Mouse (Mus musculus): ENCODE data around the gene Chd5. TPM values are rescaled to one million over a fixed set of nuclear protein-coding genes. Genes with fewer than 3 reads are reported as not detected.

Gene Chd5
- polyA plus RNA-seq, 1 experiment from 2014 or later, result not detected

- ATAC-seq (ENCODE audit: low read depth), result no peak
- no peaks in the 10 kb centered on the region for H3K9me3 ChIP-seq (replicated peaks; ENCODE audit: control insufficient read depth, low read length)
- H3K4me2 ChIP-seq (ENCODE audit: low read depth, low read length), result no peak overlapping the region
- no peak overlapping the region for H3K4me3 ChIP-seq (ENCODE audit: low read depth, low read length)
- no peaks in the 10 kb centered on the region for H3K4me1 ChIP-seq (ENCODE audit: control insufficient read depth, low read depth, low read length)
- H3K27me3 ChIP-seq (ENCODE audit: control insufficient read depth, insufficient read depth, low read depth, low read length), result no peaks in the 10 kb centered on the region
- WGBS (ENCODE audit: insufficient replicate concordance), result 73% methylated on average over 8 of the region's 8 CpGs
- H3K36me3 ChIP-seq (ENCODE audit: control insufficient read depth, insufficient read depth), result no peaks in the 10 kb centered on the region
- H3K27ac ChIP-seq (ENCODE audit: low read length), result no peak overlapping the region
- H3K9ac ChIP-seq (ENCODE audit: low read depth, low read length), result no peak overlapping the region
Observed at GRCm38 (mm10) chr4:152406531-152406930, 68.1 kb downstream of the Chd5 start.

GRCm38 (mm10) chr4:152410961-152411360 is 72.5 kb downstream of the Chd5 start:
- Histone ChIP-seq H3K27me3 (ENCODE audit: control insufficient read depth, insufficient read depth, low read depth, low read length) (no peaks in the 10 kb centered on the region), H3K4me2 (ENCODE audit: low read depth, low read length) (no peak overlapping the region), H3K4me1 (ENCODE audit: control insufficient read depth, low read depth, low read length) (no peaks in the 10 kb centered on the region), H3K9ac (ENCODE audit: low read depth, low read length) (no peak overlapping the region), H3K27ac (ENCODE audit: low read length) (no peak overlapping the region), H3K9me3 (replicated peaks; ENCODE audit: control insufficient read depth, low read length) (no peaks in the 10 kb centered on the region), H3K36me3 (ENCODE audit: control insufficient read depth, insufficient read depth) (no peaks in the 10 kb centered on the region), H3K4me3 (ENCODE audit: low read depth, low read length) (no peak overlapping the region)
- ATAC-seq (ENCODE audit: low read depth), result no peak
- WGBS (ENCODE audit: insufficient replicate concordance), result 70% methylated on average over 13 of the region's 13 CpGs

GRCm38 (mm10) chr4:152412524-152413080 is 74.2 kb downstream of the Chd5 start:
- no peak for ATAC-seq (ENCODE audit: low read depth)
- H3K9ac ChIP-seq (ENCODE audit: low read depth, low read length), result no peak overlapping the region
- no peaks in the 10 kb centered on the region for H3K27me3 ChIP-seq (ENCODE audit: control insufficient read depth, insufficient read depth, low read depth, low read length)
- no peaks in the 10 kb centered on the region for H3K9me3 ChIP-seq (replicated peaks; ENCODE audit: control insufficient read depth, low read length)
- H3K36me3 ChIP-seq (ENCODE audit: control insufficient read depth, insufficient read depth), result no peaks in the 10 kb centered on the region
- no peak overlapping the region for H3K4me2 ChIP-seq (ENCODE audit: low read depth, low read length)
- H3K4me3 ChIP-seq (ENCODE audit: low read depth, low read length), result no peak overlapping the region
- H3K4me1 ChIP-seq (ENCODE audit: control insufficient read depth, low read depth, low read length), result no peaks in the 10 kb centered on the region
- 54% methylated on average over 3 of the region's 3 CpGs for WGBS (ENCODE audit: insufficient replicate concordance)
- no peak overlapping the region for H3K27ac ChIP-seq (ENCODE audit: low read length)

- no peak overlapping the region for H3K4me3 ChIP-seq (ENCODE audit: low read depth, low read length)
- H3K9ac ChIP-seq (ENCODE audit: low read depth, low read length), result no peak overlapping the region
- H3K36me3 ChIP-seq (ENCODE audit: control insufficient read depth, insufficient read depth), result no peaks in the 10 kb centered on the region
- no peak for ATAC-seq (ENCODE audit: low read depth)
- WGBS (ENCODE audit: insufficient replicate concordance), result 64% methylated on average over 28 of the region's 28 CpGs
- no peaks in the 10 kb centered on the region for H3K4me1 ChIP-seq (ENCODE audit: control insufficient read depth, low read depth, low read length)
- H3K4me2 ChIP-seq (ENCODE audit: low read depth, low read length), result no peak overlapping the region
- H3K27ac ChIP-seq (ENCODE audit: low read length), result no peak overlapping the region
- H3K27me3 ChIP-seq (ENCODE audit: control insufficient read depth, insufficient read depth, low read depth, low read length), result no peaks in the 10 kb centered on the region
- H3K9me3 ChIP-seq (replicated peaks; ENCODE audit: control insufficient read depth, low read length), result no peaks in the 10 kb centered on the region
Observed at GRCm38 (mm10) chr4:152418229-152419060, 80.0 kb downstream of the Chd5 start.

GRCm38 (mm10) chr4:152423576-152423975 is 85.1 kb downstream of the Chd5 start:
- Histone ChIP-seq H3K4me3 (ENCODE audit: low read depth, low read length) (no peak overlapping the region), H3K9me3 (replicated peaks; ENCODE audit: control insufficient read depth, low read length) (no peaks in the 10 kb centered on the region), H3K27me3 (ENCODE audit: control insufficient read depth, insufficient read depth, low read depth, low read length) (no peaks in the 10 kb centered on the region), H3K9ac (ENCODE audit: low read depth, low read length) (no peak overlapping the region), H3K4me1 (ENCODE audit: control insufficient read depth, low read depth, low read length) (no peaks in the 10 kb centered on the region), H3K4me2 (ENCODE audit: low read depth, low read length) (no peak overlapping the region), H3K36me3 (ENCODE audit: control insufficient read depth, insufficient read depth) (no peaks in the 10 kb centered on the region), H3K27ac (ENCODE audit: low read length) (no peak overlapping the region)
- 78% methylated on average over 6 of the region's 6 CpGs for WGBS (ENCODE audit: insufficient replicate concordance)
- ATAC-seq (ENCODE audit: low read depth), result no peak

GRCm38 (mm10) chr4:152424341-152424740 is 85.9 kb downstream of the Chd5 start:
- ATAC-seq (ENCODE audit: low read depth), result no peak
- H3K9ac ChIP-seq (ENCODE audit: low read depth, low read length), result no peak overlapping the region
- no peak overlapping the region for H3K4me3 ChIP-seq (ENCODE audit: low read depth, low read length)
- H3K9me3 ChIP-seq (replicated peaks; ENCODE audit: control insufficient read depth, low read length), result no peaks in the 10 kb centered on the region
- 53% methylated on average over 4 of the region's 4 CpGs for WGBS (ENCODE audit: insufficient replicate concordance)
- no peak overlapping the region for H3K27ac ChIP-seq (ENCODE audit: low read length)
- no peaks in the 10 kb centered on the region for H3K36me3 ChIP-seq (ENCODE audit: control insufficient read depth, insufficient read depth)
- no peaks in the 10 kb centered on the region for H3K27me3 ChIP-seq (ENCODE audit: control insufficient read depth, insufficient read depth, low read depth, low read length)
- H3K4me1 ChIP-seq (ENCODE audit: control insufficient read depth, low read depth, low read length), result no peaks in the 10 kb centered on the region
- H3K4me2 ChIP-seq (ENCODE audit: low read depth, low read length), result no peak overlapping the region

- no peak overlapping the region for H3K9ac ChIP-seq (ENCODE audit: low read depth, low read length)
- no peak overlapping the region for H3K4me3 ChIP-seq (ENCODE audit: low read depth, low read length)
- no peaks in the 10 kb centered on the region for H3K36me3 ChIP-seq (ENCODE audit: control insufficient read depth, insufficient read depth)
- WGBS (ENCODE audit: insufficient replicate concordance), result 61% methylated on average over 5 of the region's 5 CpGs
- no peak overlapping the region for H3K4me2 ChIP-seq (ENCODE audit: low read depth, low read length)
- no peaks in the 10 kb centered on the region for H3K27me3 ChIP-seq (ENCODE audit: control insufficient read depth, insufficient read depth, low read depth, low read length)
- ATAC-seq (ENCODE audit: low read depth), result no peak
- no peaks in the 10 kb centered on the region for H3K9me3 ChIP-seq (replicated peaks; ENCODE audit: control insufficient read depth, low read length)
- H3K27ac ChIP-seq (ENCODE audit: low read length), result no peak overlapping the region
- no peaks in the 10 kb centered on the region for H3K4me1 ChIP-seq (ENCODE audit: control insufficient read depth, low read depth, low read length)
Observed at GRCm38 (mm10) chr4:152424922-152425321, 86.5 kb downstream of the Chd5 start.

- H3K27me3 ChIP-seq (ENCODE audit: control insufficient read depth, insufficient read depth, low read depth, low read length), result no peaks in the 10 kb centered on the region
- H3K4me1 ChIP-seq (ENCODE audit: control insufficient read depth, low read depth, low read length), result no peaks in the 10 kb centered on the region
- no peak overlapping the region for H3K4me3 ChIP-seq (ENCODE audit: low read depth, low read length)
- no peak for ATAC-seq (ENCODE audit: low read depth)
- H3K9ac ChIP-seq (ENCODE audit: low read depth, low read length), result no peak overlapping the region
- no peaks in the 10 kb centered on the region for H3K36me3 ChIP-seq (ENCODE audit: control insufficient read depth, insufficient read depth)
- WGBS (ENCODE audit: insufficient replicate concordance), result 59% methylated on average over 8 of the region's 8 CpGs
- no peak overlapping the region for H3K4me2 ChIP-seq (ENCODE audit: low read depth, low read length)
- no peaks in the 10 kb centered on the region for H3K9me3 ChIP-seq (replicated peaks; ENCODE audit: control insufficient read depth, low read length)
- H3K27ac ChIP-seq (ENCODE audit: low read length), result no peak overlapping the region
Observed at GRCm38 (mm10) chr4:152428259-152428658, 89.8 kb downstream of the Chd5 start.

- Histone ChIP-seq H3K9me3 (replicated peaks; ENCODE audit: control insufficient read depth, low read length) (no peaks in the 10 kb centered on the region), H3K4me3 (ENCODE audit: low read depth, low read length) (no peak overlapping the region), H3K36me3 (ENCODE audit: control insufficient read depth, insufficient read depth) (no peaks in the 10 kb centered on the region), H3K4me2 (ENCODE audit: low read depth, low read length) (no peak overlapping the region), H3K9ac (ENCODE audit: low read depth, low read length) (no peak overlapping the region), H3K27ac (ENCODE audit: low read length) (no peak overlapping the region), H3K4me1 (ENCODE audit: control insufficient read depth, low read depth, low read length) (no peaks in the 10 kb centered on the region), H3K27me3 (ENCODE audit: control insufficient read depth, insufficient read depth, low read depth, low read length) (no peaks in the 10 kb centered on the region)
- 51% methylated on average over 5 of the region's 5 CpGs for WGBS (ENCODE audit: insufficient replicate concordance)
- no peak for ATAC-seq (ENCODE audit: low read depth)
Observed at GRCm38 (mm10) chr4:152432308-152432707, 93.9 kb downstream of the Chd5 start.
